Mouse (Mus musculus) myocyte (in vitro differentiated cells): Measurements from ENCODE around the gene Olfr342.

Experiments used
- MAX ChIP-seq: IDR thresholded peaks from one replicate; pipeline ENCODE4 v1.6.1; 2011; ENCODE audit warnings: low read depth, mild to moderate bottlenecking, control low read depth
- MYOD1 ChIP-seq, 3 experiments: IDR thresholded peaks; one replicate each; pipeline ENCODE4 v1.6.1; 2011; ENCODE audit warnings: control low read depth in 2 of 3, low read depth in 2 of 3, mild to moderate bottlenecking in 2 of 3, moderate library complexity in 1 of 3; ENCODE audit not compliant: insufficient read length in 2 of 3, control insufficient read depth in 1 of 3
- POLR2A ChIP-seq: IDR thresholded peaks from one replicate; pipeline ENCODE4 v1.6.1; 2011; ENCODE audit warnings: low read depth, mild to moderate bottlenecking, control low read depth, moderate library complexity; ENCODE audit not compliant: insufficient read length
- TCF12 ChIP-seq: IDR thresholded peaks from one replicate; pipeline ENCODE4 v1.6.1; 2011; ENCODE audit warnings: mild to moderate bottlenecking, control low read depth; ENCODE audit not compliant: poor library complexity, insufficient read depth, severe bottlenecking
- USF1 ChIP-seq: IDR thresholded peaks from one replicate; pipeline ENCODE4 v1.6.1; 2011; ENCODE audit warnings: low read depth, mild to moderate bottlenecking, control low read depth, moderate library complexity

GRCm38 (mm10) chr2:36524698-36525097 lies at the start of gene Olfr342:
- TF ChIP-seq TCF12 (no peak), POLR2A (no peak), MAX (no peak), USF1 (no peak), MYOD1 (IDR thresholded peaks at IDR 0.05; ENCODE audit: control insufficient read depth in 1 of 3, insufficient read length in 2 of 3, low read depth in 2 of 3) (no peak)
